Mouse (Mus musculus): ENCODE results near the gene Gadd45b. TPM values are rescaled to one million over a fixed set of nuclear protein-coding genes. Genes with fewer than 3 reads are reported as not detected.

The Gadd45b gene
- total and polyA plus RNA-seq, 3 experiments = 14.9 to 52.5 (median 24.4) TPM

DNA sequence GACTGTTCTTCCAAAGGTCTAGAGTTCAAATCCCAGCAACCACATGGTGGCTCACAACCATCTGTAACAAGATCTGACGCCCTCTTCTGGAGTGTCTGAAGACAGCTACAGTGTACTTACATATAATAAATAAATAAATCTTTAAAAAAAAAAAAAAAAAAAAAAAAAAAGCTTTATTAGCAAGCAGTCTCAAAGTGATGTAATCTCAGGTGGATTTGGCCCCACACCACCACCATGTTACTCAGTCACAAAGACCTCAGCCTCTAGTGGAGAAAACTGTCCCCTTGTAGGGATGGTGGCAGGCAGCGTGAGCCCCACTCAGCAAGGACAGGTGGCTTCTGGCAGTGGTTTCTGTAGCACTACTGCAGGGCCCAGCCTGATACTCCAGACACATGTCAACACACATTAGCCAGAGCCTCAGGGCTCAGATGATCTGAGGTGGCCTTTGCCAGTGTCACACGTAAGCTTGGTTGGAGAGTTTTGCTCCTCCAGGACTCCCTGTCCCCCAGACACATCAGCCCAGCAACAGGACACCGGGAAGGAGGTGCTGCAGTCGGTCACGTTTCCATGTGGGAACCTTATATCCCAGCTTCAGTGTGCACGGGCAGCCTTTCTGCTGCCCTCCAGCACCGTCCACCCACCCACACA, 16.4 kb upstream of the Gadd45b start:
- no peak for TF ChIP-seq PAX5 (IDR thresholded peaks at IDR 0.05; ENCODE audit: low read length)
- TF ChIP-seq SMC3 (IDR thresholded peaks at IDR 0.05; ENCODE audit: low read depth, low read length) = no peak
- TF ChIP-seq USF2 (conservative IDR thresholded peaks at IDR 0.05; ENCODE audit: low read depth, low read length) = no peak
- no peak for TF ChIP-seq SIN3A (IDR thresholded peaks at IDR 0.05; ENCODE audit: low read length)
- TF ChIP-seq MAZ (IDR thresholded peaks at IDR 0.05; ENCODE audit: low read depth, low read length) = no peak
- no peak for TF ChIP-seq ZC3H11A (IDR thresholded peaks at IDR 0.05; ENCODE audit: low read depth, low read length)
- no peak for TF ChIP-seq IRF4 (IDR thresholded peaks at IDR 0.05; ENCODE audit: low read depth, low read length)
- TF ChIP-seq HCFC1 (IDR thresholded peaks at IDR 0.05; ENCODE audit: low read depth, low read length) = no peak
- no peak for TF ChIP-seq NRF1 (IDR thresholded peaks at IDR 0.05; ENCODE audit: low read depth, low read length)
- no peak for TF ChIP-seq JUN (IDR thresholded peaks at IDR 0.05; ENCODE audit: insufficient read depth, low read depth, low read length)
- no peak for TF ChIP-seq MAFK (IDR thresholded peaks at IDR 0.05; ENCODE audit: insufficient replicate concordance, low read length)
- no peak for TF ChIP-seq ELF1 (IDR thresholded peaks at IDR 0.05; ENCODE audit: low read depth, low read length)
- no peak for TF ChIP-seq USF1 (IDR thresholded peaks at IDR 0.05; ENCODE audit: low read depth, low read length)
- TF ChIP-seq MAX (IDR thresholded peaks at IDR 0.05; ENCODE audit: low read length) = no peak
- no peak for TF ChIP-seq ZNF384 (IDR thresholded peaks at IDR 0.05; ENCODE audit: low read depth, low read length)
- no peak for TF ChIP-seq ZKSCAN1 (IDR thresholded peaks at IDR 0.05; ENCODE audit: borderline replicate concordance, low read depth, low read length)
- DNase-seq (ENCODE audit: extremely low read depth) = no peak
- H3K4me3 ChIP-seq (replicated peaks in 1 of 3; ENCODE audit: low read depth in 2 of 3, low read length in 2 of 3, poor library complexity in 1 of 3) = no peak overlapping the region
- H3K4me2 ChIP-seq (ENCODE audit: insufficient read depth, low read depth, poor library complexity, severe bottlenecking) = no peak overlapping the region
- H3K9ac ChIP-seq (ENCODE audit: insufficient read depth, low read depth) = no peak overlapping the region
- dilution Hi-C loops (cut with MboI; ENCODE audit: extremely low pct_ligation_motif_present, extremely low pct_unique_long_range_greater_than_20kb, low sequenced_read_pairs) = no loop called here
- in situ Hi-C loops (cut with MboI; ENCODE audit: low pct_ligation_motif_present, low pct_unique_long_range_greater_than_20kb, low sequenced_read_pairs) = no loop called here
- H3K27me3 ChIP-seq (replicated peaks) = peaks cover under 1% of the 10 kb centered on the region
- peaks cover 10 to 75% of the 10 kb centered on the region in 2 experiments for H3K36me3 ChIP-seq (replicated peaks in 1 of 2; ENCODE audit: control insufficient read depth in 1 of 2, insufficient read depth in 1 of 2, low read length in 1 of 2)
- no peaks in the 10 kb centered on the region for H3K9me3 ChIP-seq (replicated peaks; ENCODE audit: low read length)
- no peak overlapping the region for H3K27ac ChIP-seq (ENCODE audit: insufficient read depth, low read depth)
- no peaks in the 10 kb centered on the region for H3K79me2 ChIP-seq (replicated peaks; ENCODE audit: control insufficient read depth, extremely low read depth, insufficient read depth, poor library complexity, severe bottlenecking)
- peaks cover 11 to 15% of the 10 kb centered on the region in 2 experiments; a peak in 3 of 4 replicates for H3K4me1 ChIP-seq (ENCODE audit: control insufficient read depth in 1 of 2, insufficient read depth in 2 of 2)

DNA sequence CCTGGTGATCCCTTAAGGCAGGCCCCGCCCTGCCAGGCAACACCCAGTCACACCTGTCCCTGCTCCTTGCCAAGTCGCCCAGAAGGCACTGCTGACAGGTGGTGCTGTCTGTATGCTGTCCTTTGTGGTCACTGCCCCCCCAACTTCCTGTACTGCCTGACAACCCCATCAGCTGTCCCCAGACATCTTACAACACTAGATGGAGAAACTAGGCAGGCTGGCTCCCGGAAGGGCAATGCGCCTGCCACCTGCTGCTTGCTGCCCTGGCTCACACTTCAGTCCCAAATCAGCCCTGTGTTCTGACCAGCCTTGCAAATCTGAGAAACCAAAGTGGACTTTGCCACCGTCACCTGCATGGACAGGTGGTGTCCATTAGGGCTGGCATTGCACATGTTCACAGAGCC, 15.6 kb upstream of the Gadd45b start:
- Histone ChIP-seq H3K27me3 (replicated peaks) (peaks cover 8% of the 10 kb centered on the region), H3K4me1 (ENCODE audit: control insufficient read depth in 1 of 2, insufficient read depth in 2 of 2) (peaks cover 10 to 16% of the 10 kb centered on the region in 2 experiments; a peak in 3 of 4 replicates), H3K79me2 (replicated peaks; ENCODE audit: control insufficient read depth, extremely low read depth, insufficient read depth, poor library complexity, severe bottlenecking) (no peaks in the 10 kb centered on the region), H3K4me2 (ENCODE audit: insufficient read depth, low read depth, poor library complexity, severe bottlenecking) (no peak overlapping the region), H3K4me3 (replicated peaks in 1 of 3; ENCODE audit: low read depth in 2 of 3, low read length in 2 of 3, poor library complexity in 1 of 3) (no peak overlapping the region), H3K9me3 (replicated peaks; ENCODE audit: low read length) (no peaks in the 10 kb centered on the region), H3K36me3 (replicated peaks in 1 of 2; ENCODE audit: control insufficient read depth in 1 of 2, insufficient read depth in 1 of 2, low read length in 1 of 2) (peaks cover 5 to 68% of the 10 kb centered on the region in 2 experiments), H3K27ac (ENCODE audit: insufficient read depth, low read depth) (no peak overlapping the region), H3K9ac (ENCODE audit: insufficient read depth, low read depth) (no peak overlapping the region)
- dilution Hi-C loops (cut with MboI; ENCODE audit: extremely low pct_ligation_motif_present, extremely low pct_unique_long_range_greater_than_20kb, low sequenced_read_pairs) = no loop called here
- in situ Hi-C loops (cut with MboI; ENCODE audit: low pct_ligation_motif_present, low pct_unique_long_range_greater_than_20kb, low sequenced_read_pairs) = no loop called here
- no peak for TF ChIP-seq PAX5 (IDR thresholded peaks at IDR 0.05; ENCODE audit: low read length)
- no peak for TF ChIP-seq EP300 (IDR thresholded peaks at IDR 0.05; ENCODE audit: low read length)
- TF ChIP-seq MAX (IDR thresholded peaks at IDR 0.05; ENCODE audit: low read length) = no peak
- TF ChIP-seq HCFC1 (IDR thresholded peaks at IDR 0.05; ENCODE audit: low read depth, low read length) = no peak
- no peak for TF ChIP-seq ETS1 (conservative IDR thresholded peaks at IDR 0.05; ENCODE audit: low read depth, low read length)
- TF ChIP-seq MYC (IDR thresholded peaks at IDR 0.05; ENCODE audit: low read depth, low read length) = no peak
- no peak for TF ChIP-seq RCOR1 (conservative IDR thresholded peaks at IDR 0.05; ENCODE audit: low read depth, low read length)
- no peak for TF ChIP-seq ZNF384 (IDR thresholded peaks at IDR 0.05; ENCODE audit: low read depth, low read length)
- TF ChIP-seq RAD21 (IDR thresholded peaks at IDR 0.05; ENCODE audit: low read depth, low read length) = no peak
- no peak for TF ChIP-seq POLR2A (IDR thresholded peaks at IDR 0.05; ENCODE audit: low read depth, low read length)
- no peak for TF ChIP-seq CHD2 (IDR thresholded peaks at IDR 0.05; ENCODE audit: low read length)
- no peak for TF ChIP-seq CHD1 (IDR thresholded peaks at IDR 0.05; ENCODE audit: low read depth, low read length)
- no peak for TF ChIP-seq SMC3 (IDR thresholded peaks at IDR 0.05; ENCODE audit: low read depth, low read length)
- no peak for TF ChIP-seq TCF12 (IDR thresholded peaks at IDR 0.05; ENCODE audit: low read depth, low read length)
- no peak for TF ChIP-seq JUND (conservative IDR thresholded peaks at IDR 0.05; ENCODE audit: low read depth, low read length)
- no peak for TF ChIP-seq MAZ (IDR thresholded peaks at IDR 0.05; ENCODE audit: low read depth, low read length)
- no peak for TF ChIP-seq KAT2A (IDR thresholded peaks at IDR 0.05; ENCODE audit: insufficient replicate concordance, low read length)
- DNase-seq (ENCODE audit: extremely low read depth) = no peak

All from CH12.LX (cell line).